Mouse (Mus musculus): ENCODE measurements at regions not wholly inside any gene's neighbourhood (a gene's known extent, or its start where the extent isn't known, plus 50 kb on each side); places are given as distances from the start of the nearest gene placed in this dataset.

GRCm38 (mm10) chr6:147686927-147687326 lies 211.3 kb downstream of the Ccdc91 start:
- DNase-seq (ENCODE audit: extremely low read depth, insufficient read length, low spot score), result no peak

DNA sequence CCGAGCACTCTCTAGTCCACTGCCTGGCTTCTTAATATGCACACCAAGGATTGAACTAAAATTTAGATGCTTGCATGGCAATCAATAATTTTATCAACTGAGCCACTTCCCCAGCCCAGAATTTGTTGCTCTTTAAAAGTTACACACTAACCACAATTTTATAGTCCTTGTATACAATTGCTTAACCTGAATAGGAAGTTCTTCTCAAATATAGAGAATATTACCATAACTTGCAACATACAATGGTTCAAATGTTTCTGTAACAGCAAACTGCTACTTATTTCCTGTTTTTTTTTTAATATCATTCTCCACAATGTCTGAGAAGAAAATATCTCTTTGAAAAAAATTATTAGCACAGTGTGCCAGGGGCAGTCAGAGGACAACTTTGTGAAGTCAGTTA lies 222.6 kb downstream of the Ccdc91 start:
- no peak for DNase-seq (ENCODE audit: extremely low read depth, insufficient read length, low spot score)

DNA sequence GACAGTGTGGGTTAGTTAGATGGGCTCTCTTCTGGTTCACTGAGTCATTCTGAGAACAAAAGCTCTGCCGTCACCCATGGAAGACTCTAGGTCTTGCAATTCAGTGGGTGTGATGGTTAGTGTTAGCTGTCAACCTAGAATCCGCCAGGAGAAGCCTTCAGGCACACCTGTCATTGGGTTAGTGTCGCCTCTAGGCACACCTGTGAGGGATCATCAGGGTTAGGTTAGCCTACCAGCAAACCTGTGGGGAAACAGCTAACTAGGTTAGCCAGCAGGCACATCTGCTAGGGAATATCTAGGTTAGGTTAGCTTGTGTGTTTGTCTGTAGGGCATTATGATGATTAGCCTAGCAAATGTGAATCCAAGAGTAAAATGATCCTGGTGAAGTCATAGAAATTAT lies 223.8 kb downstream of the Ccdc91 start:
- DNase-seq (ENCODE audit: extremely low read depth, insufficient read length, low spot score), result no peak

GRCm38 (mm10) chr6:147700629-147701028 lies 225.0 kb downstream of the Ccdc91 start:
- no peak for DNase-seq (ENCODE audit: extremely low read depth, insufficient read length, low spot score)

GRCm38 (mm10) chr6:147701956-147702355 lies 226.3 kb downstream of the Ccdc91 start:
- DNase-seq (ENCODE audit: extremely low read depth, insufficient read length, low spot score), result no peak

DNA sequence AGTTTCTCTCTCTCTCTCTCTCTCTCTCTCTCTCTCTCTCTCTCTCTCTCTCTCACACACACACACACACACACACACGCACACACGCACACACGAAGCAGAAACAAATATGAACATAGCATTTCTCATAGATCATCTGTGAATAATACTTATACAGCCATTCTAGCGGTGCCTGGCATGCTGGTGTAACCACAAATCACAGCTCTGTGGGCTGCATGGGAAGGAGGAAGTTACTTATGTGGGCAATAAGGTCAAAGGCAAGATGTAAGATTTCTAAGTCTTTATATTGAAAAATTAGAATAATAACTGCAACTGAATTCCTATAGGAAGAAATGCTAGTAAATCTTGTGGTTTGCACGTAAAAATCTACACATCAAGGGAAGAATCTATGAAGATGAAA lies 228.7 kb downstream of the Ccdc91 start:
- DNase-seq (ENCODE audit: extremely low read depth, insufficient read length, low spot score), result no peak

DNA sequence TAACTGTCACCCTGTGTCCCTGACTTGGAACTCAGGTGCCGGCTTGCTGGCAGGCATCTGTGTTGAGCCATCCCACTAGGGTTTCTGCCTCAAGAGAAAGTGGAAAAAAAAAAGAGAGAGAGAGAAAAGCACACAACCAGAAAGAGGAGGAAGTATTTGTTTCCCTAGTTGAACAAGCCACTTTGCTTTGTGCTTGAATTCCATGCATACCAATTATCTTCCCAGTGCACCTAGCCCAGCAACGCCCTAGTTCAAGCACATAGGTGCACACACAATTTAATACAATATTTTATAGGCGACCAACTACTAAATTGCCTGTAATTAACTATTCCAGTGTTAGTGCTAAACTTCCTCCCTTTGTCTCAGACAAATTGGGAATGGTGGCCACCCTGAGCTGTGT lies 230.3 kb downstream of the Ccdc91 start:
- DNase-seq (ENCODE audit: extremely low read depth, insufficient read length, low spot score), result no peak

DNA sequence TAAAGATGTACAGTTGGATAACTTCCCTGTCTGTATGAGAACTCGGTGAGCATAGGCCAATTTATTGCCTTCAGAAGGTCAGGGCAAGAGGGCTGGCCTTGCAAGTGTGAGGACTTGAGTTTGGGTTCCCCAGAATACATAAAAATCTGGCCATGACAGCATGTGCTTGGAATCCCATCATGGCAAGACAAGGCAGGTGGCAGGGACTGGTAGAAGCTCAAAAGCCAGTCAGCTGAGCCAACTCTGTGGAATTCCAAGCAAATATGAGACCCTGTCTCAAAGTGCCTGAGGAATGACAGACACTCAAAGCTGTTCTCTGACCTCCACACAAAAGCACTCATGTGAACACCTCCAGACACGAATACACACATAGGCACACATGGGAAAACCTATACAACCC lies 231.1 kb downstream of the Ccdc91 start:
- no peak for DNase-seq (ENCODE audit: extremely low read depth, insufficient read length, low spot score)

DNA sequence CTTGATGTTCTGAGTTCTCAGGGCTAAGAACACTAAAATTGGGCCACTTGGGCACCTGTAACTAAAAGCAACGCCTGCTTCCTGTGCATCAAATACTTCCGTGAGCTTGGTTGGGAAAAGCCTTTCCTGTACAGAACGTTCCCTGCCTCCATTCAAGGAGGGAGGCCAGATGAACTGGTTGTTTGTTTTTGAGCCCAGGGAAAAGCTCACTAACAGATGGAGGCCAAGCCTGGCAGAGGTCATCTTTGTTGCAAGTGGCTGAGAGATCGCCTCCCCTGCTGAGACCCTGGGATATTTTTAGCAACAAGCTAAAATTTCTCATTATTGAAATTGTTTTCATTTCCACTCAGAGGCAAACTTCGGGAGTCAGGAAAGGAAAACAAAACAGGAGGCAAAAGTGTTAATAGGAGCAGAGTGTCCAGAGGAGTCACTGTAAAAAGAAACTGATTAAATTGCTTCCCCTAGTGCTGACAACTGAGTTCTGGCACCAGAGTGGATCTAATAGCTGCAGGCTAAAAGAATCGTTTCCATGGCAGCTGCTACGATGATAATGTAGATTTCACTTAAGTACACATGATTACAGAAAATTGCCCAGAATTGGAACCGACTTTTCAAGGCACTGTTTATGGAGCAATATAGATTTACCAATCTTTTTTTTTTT lies 242.6 kb downstream of the Ccdc91 start:
- no peak for DNase-seq (ENCODE audit: extremely low read depth, insufficient read length, low spot score)

- no peak for DNase-seq (ENCODE audit: extremely low read depth, insufficient read length, low spot score)
Observed at GRCm38 (mm10) chr6:147718713-147719490, 243.3 kb downstream of the Ccdc91 start.

DNA sequence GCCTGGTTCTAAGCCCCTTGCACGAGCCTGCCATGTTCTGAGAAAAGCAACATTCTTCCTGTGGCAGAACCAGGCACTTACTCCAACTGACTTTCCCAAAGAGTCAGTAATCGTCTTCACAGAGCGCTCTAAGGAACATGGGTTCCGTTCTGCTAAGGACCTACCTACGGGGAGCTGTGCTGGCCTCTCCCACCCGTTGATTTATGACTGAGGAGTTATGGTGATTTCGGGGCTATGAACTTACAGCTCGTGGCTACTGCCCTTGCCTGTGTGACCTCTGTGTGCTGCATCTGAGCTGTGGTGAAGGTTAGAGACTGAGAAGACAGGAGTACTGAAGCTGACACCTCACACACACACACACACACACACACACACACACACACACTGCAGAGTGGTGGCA lies 243.9 kb downstream of the Ccdc91 start:
- no peak for DNase-seq (ENCODE audit: extremely low read depth, insufficient read length, low spot score)

DNA sequence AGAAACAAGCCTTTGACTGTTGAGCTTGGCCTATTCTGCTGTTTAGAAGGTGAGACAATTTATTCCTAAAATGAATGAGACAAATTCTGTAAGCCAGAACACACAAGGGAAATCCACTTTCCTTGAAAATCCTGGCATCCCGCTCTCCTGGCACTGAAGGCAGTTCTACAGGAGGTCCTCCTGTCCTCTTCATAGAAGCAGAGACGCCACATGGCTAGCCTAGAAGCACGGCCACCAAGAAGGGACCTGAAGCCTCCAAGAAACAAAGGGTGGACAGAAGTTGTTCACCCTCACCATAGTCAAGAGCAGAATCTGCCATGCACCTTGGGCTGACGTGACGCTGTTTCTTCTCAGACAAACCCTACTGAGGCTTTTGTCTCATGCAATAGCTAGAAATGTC lies 247.7 kb downstream of the Ccdc91 start:
- no peak for DNase-seq (ENCODE audit: extremely low read depth, insufficient read length, low spot score)

GRCm38 (mm10) chr6:147726987-147727386 lies 251.4 kb downstream of the Ccdc91 start:
- no peak for DNase-seq (ENCODE audit: extremely low read depth, insufficient read length, low spot score)

- DNase-seq (ENCODE audit: extremely low read depth, insufficient read length, low spot score), result no peak
Observed at GRCm38 (mm10) chr6:147727644-147728533, 252.3 kb downstream of the Ccdc91 start.

- DNase-seq (ENCODE audit: extremely low read depth, insufficient read length, low spot score), result no peak
Observed at GRCm38 (mm10) chr6:147729721-147730120, 254.1 kb downstream of the Ccdc91 start.

DNA sequence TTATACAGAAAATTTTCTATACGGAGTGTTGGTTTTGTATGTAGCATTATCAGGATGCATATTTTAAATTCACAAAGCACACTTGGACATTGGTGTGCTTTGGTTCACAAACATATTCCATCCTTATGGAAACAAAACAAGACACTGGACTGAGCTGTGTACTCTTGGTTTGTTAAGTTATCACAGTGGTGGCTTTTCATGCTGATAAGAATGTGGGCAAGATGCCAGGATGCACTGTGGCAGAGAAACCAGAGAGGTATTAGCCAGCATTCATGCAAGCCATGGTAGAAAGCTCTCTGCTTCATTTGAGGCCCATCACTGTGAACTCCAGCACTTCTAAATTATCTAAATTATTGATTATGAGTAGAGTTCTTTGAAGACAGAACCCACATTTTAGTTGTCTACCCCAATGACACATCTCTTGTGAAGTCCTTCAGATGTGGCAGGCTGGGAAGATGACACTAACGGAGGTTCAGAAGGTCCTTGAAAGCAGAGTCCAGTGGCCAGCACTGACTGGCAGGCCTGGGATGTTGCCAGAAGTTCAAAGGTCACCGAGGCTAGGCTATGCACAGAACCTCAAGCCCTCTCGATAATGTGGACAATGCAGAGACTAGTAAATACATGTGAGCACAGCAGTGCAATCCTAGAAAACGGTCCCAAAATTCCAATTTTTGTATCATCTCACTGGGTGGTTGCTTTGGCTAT lies 263.1 kb downstream of the Ccdc91 start:
- no peak for DNase-seq (ENCODE audit: extremely low read depth, insufficient read length, low spot score)

- peak; percentile 32 for DNase-seq (ENCODE audit: extremely low read depth, insufficient read length, low spot score)
Observed at GRCm38 (mm10) chr6:147741446-147741845, 265.8 kb downstream of the Ccdc91 start.

DNA sequence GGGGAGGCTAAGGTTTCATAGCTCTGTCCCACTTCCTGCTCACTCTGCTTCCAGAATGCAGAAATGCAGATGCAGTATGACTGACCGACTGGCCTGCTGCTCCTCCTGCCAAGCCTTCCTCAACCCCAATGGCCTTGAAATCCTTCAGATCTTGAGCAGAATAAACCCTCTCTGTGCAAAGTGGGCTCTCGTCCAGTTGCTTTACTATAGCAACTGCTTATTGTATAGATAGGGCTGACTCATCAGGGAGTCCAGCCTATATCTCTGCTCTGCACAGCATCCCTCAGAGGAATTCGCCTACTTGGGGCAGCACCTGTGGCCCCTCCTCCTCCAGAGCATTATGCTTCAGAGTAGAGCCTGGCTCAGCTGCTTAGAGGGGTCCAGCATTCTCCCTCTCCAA lies 268.5 kb downstream of the Ccdc91 start:
- DNase-seq (ENCODE audit: extremely low read depth, insufficient read length, low spot score), result no peak

DNA sequence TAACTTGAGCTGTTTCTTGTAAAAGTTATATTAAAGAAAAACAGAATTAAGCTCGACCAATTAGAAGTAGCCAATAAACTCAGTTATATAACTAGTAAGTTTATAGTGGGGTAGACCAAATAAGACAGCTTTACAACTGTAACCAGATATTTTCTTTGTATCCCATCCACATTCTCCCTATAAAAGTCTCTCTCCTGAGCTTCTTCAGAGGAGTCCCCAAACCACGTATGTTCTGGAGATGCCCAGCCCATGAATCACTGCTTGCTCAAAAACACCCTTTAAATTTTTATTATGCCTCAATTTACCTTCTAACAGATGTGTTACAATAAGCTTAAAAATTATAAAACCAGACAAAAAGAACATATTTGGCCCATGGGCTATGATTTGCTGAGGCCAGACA lies 270.1 kb downstream of the Ccdc91 start:
- no peak for DNase-seq (ENCODE audit: extremely low read depth, insufficient read length, low spot score)

DNA sequence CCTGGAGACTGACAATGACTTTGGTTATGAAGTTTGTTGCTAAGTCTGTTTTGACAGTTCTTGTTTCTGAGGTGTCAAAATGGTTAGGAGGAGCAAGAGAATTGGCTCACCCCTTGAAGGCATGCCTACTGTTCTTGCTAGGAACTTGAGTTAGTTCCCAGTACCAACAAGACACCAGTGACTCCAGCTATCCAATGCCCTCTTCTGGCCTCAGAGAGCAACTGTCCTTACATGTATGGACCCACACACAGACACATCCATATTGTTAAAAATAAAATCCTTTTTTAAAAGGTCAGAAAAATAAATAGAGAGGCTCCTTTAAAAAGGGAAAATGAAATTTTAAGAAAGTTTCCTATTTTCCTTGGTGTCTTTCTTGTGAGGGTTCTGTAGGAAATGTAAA lies 272.3 kb downstream of the Ccdc91 start:
- DNase-seq (ENCODE audit: extremely low read depth, insufficient read length, low spot score), result no peak

DNA sequence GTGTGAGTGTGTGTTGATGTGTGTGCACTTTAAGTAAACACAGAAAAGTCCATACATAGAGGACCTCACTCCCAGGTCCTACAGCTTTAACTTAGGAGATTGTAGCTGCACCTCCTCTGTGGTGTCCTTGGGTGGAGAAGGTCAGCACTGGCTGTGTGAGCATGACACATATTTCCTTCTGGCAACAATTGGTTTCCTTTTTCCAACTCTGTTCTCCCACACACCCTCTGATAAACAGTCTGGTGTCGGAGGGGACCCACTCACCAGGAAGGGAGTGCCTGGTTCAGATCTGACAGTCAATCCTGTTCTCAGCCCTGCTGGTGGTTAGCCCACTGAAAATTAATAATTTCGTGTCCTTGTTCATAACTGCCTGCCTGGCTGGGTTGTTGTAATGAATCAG lies 276.7 kb downstream of the Ccdc91 start:
- no peak for DNase-seq (ENCODE audit: extremely low read depth, insufficient read length, low spot score)

All from 3134 (cell line).